In genomic region chr14:100283411-100284118, GRCm38 (mm10) we compare ENCODE assay signal across 8 mouse cellular contexts. TPM values are rescaled to one million over a fixed set of nuclear protein-coding genes. Genes with fewer than 3 reads are reported as not detected.
DNase-seq lines count a peak whose midpoint lies in the region; ATAC-seq and TF ChIP-seq lines count a peak whose summit lies in the region.

No protein-coding gene starts in this region.

- peak overlapping the region; percentile 58 for H3K4me3 ChIP-seq in liver, postnatal 0 days (ENCODE audit: low read depth, low read length)

- no peaks in the 10 kb centered on the region for H3K4me1 ChIP-seq in liver, postnatal 0 days (ENCODE audit: insufficient read depth)

- 4% methylated on average over 27 of the region's 27 CpGs for WGBS in liver, postnatal 0 days (ENCODE audit: insufficient replicate concordance)

- peaks cover 11% of the 10 kb centered on the region for H3K27me3 ChIP-seq in liver, postnatal 0 days (ENCODE audit: insufficient read depth, low read length)

- peak overlapping the region; percentile 88 for H3K27ac ChIP-seq in liver, postnatal 0 days (ENCODE audit: low read depth)

- no peak for TF ChIP-seq CTCF in liver, postnatal 0 days (IDR thresholded peaks at IDR 0.05; ENCODE audit: low read depth)

- H3K4me2 ChIP-seq in liver, postnatal 0 days (ENCODE audit: low read depth, low read length), result peak overlapping the region; percentile 88

- ATAC-seq in liver, postnatal 0 days, result no peak

- H3K9ac ChIP-seq in liver, postnatal 0 days (replicated peaks), result peak overlapping the region; percentile 39

- H3K36me3 ChIP-seq in liver, postnatal 0 days (replicated peaks; ENCODE audit: insufficient read depth, low read length), result no peaks in the 10 kb centered on the region

- intact Hi-C loops in gastrocnemius, postnatal 14 days (cut with DNase I; ENCODE audit: low total_unique reads), result no loop called here

- H3K9me3 ChIP-seq in liver, postnatal 0 days (ENCODE audit: low read length), result no peaks in the 10 kb centered on the region

- peak; percentile 27 to 36 for DNase-seq in layer of hippocampus, postnatal 14 days (ENCODE audit: low spot score in 2 of 2)
- DNase-seq in layer of hippocampus, adult 18-20 months (ENCODE audit: low spot score in 2 of 2), result no peak
- DNase-seq in cerebellum, adult 9-11 months, result peak; percentile 47
- DNase-seq in gastrocnemius, postnatal 14 days, result peak; percentile 38
- DNase-seq in kidney, adult 11 months, result peak; percentile 35
- peak; percentile 22 for DNase-seq in liver, postnatal 0 days
- peak; percentile 60 to 69 for DNase-seq in right cerebral cortex, postnatal 10 days (ENCODE audit: low spot score in 2 of 2)
- no peak for DNase-seq in layer of hippocampus, adult 9-11 months

- no peak for TF ChIP-seq EP300 in liver, postnatal 0 days (IDR thresholded peaks at IDR 0.05; ENCODE audit: low read depth)

RNA-seq across cellular contexts. Expression of gene Klf12, which starts 0.9 kb away (rescaled TPM):
- 10 to 100 TPM; 38.0 to 42.1 TPM for total RNA-seq in layer of hippocampus, postnatal 14 days (2021)
- total RNA-seq in layer of hippocampus, adult 18-20 months (2021), result 10 to 100 TPM; 39.8 to 40.3 TPM
- 10 to 100 TPM in 1 of 2 experiments, 1 to 10 TPM in 1; 9.6 to 10.2 TPM for total RNA-seq in gastrocnemius, postnatal 14 days (2021)
- polyA plus RNA-seq in liver, postnatal 0 days (2015; fragmentation: Nextera tagmentation; extraction: Ambion mirVana), result 5.2 and 7.1 TPM in 2 replicates

Comparison
In these comparisons a context has a peak if more than half of its experiments do, and no peak if none do; other contexts are left out.
1. DNase-seq: peak in layer of hippocampus, postnatal 14 days (2 of 2), cerebellum, adult 9-11 months (single experiment), gastrocnemius, postnatal 14 days (single experiment), kidney, adult 11 months (single experiment), liver, postnatal 0 days (single experiment) and right cerebral cortex, postnatal 10 days (2 of 2); none in layer of hippocampus, adult 18-20 months (0 of 2) and layer of hippocampus, adult 9-11 months (single experiment).